Mouse (Mus musculus) frontal cortex, postnatal 10 days (tissue): ENCODE measurements around the gene Ift122.

Source experiments
- DNase-seq, 2 experiments: peaks; one replicate each; pipeline ENCODE4 v3.0.0; 2022; ENCODE audit warnings: low spot score in 2 of 2, mixed read lengths in 1 of 2

Gene Ift122

DNA sequence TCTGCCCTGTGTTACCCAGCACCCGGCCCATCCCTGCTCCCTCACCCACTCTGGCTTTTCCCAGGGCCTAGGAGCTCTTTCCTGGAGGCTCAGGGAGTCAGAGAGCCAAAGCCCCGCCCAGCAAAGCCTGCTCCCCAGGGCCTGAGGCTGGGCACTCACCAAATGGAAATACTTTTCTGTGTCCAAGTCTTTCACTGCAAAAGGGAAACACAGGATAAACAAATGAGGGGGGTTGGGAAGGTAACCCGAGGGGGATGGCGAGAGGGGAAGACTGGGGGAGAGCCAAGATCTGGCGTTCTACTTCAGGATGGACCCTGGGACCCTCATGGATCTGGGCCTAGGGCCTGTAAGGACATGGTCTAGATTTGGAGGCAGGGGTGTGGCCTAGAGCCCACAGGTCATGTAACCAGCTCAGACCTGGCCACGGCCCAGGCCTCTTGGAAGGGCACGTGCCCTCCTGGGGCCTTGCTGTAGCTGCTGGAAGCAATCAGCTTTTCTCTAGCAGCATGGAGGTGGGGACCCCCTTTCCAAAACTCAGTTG, 106.0 kb downstream of the Ift122 start:
- DNase-seq, result no peak

DNA sequence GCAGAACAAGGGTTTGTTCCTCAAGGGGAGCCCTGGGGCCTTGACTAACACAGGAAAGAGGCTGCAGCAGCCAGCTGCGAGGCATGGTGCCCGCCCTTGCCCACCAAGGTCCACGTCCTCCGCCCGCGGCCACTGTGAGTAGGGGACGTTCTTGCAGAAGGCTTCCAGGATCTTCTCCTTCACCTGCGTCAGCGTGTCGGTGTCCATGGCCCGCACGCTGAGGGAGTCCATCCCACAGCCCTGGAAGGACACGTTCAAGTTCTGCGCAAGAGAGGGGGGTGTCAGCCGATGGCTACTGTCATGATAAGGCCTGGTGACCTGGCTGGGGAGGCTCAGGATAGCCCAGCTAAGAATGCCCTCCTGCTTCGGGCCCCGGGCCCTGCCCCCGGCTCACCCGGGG, 107.1 kb downstream of the Ift122 start:
- no peak for DNase-seq

DNA sequence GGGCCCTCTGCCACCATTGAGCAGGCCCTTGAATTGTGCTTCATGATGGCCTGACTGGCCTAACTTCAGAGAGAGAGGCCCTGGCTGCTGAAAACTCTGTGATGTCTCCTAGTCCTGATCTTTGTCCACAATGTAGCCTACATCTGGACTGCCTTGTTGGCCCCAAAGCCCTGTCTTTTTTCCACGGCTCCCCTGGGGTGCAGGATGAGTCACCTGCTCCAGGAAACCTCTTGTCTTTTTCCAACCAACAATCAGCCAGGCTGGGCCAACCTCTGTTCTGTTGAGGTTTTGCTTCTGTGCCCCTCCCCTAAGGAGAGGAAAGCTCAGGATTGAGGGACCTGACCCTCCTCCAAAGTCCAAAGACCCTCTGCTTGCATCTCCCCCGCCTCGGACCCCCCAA, 108.5 kb downstream of the Ift122 start:
- no peak for DNase-seq

DNA sequence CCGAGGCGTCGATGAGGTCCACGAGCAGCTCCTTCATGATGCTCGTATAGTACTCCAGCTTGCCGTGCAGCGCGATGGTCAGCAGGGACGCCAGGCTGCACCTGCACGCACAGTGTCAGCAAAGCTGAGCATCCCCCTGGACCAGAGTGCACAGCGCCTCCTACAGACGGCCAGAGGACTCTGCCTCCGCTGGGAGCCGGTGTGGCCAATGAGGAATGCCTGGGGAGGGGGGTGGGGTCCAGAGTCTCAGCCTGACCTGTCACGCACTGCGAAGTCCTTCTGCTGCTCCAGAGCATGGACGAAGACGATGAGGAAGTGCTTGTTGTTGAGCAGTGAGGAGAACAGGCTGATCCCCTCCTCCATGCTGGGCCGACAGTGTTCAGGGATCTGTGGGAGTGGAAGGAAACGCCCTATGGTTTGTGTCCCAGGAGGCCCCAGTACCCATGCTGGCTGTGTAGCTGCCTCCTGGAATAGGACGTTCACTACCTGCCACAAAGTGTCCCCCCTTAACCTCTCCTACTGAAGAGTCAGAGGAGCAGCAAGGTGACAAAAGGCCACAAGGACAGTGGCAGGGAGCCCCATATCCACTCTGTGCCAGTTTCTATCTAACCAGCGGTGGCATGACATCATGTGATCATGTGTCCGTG, 109.3 kb downstream of the Ift122 start:
- DNase-seq, result no peak

DNA sequence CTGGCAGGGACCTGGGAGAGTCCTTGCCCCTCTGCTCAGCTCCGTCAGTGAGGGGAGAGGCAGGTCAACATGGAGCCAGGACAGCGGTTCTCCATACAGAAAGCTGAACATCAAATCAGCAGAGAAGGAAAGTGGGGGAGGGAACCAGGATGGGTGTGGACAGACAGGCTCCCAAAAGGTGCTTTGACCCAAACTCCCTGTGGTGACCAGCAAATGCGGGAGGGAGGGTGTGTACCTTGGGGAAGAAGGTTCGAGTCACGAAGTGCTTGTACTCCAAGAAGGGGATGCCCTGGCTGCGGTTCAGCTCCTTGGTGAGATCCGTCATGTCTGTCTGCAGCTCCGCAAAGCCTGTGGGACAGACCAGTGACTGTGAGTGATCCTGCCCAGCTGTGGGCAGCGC, 110.4 kb downstream of the Ift122 start:
- DNase-seq, result no peak

DNA sequence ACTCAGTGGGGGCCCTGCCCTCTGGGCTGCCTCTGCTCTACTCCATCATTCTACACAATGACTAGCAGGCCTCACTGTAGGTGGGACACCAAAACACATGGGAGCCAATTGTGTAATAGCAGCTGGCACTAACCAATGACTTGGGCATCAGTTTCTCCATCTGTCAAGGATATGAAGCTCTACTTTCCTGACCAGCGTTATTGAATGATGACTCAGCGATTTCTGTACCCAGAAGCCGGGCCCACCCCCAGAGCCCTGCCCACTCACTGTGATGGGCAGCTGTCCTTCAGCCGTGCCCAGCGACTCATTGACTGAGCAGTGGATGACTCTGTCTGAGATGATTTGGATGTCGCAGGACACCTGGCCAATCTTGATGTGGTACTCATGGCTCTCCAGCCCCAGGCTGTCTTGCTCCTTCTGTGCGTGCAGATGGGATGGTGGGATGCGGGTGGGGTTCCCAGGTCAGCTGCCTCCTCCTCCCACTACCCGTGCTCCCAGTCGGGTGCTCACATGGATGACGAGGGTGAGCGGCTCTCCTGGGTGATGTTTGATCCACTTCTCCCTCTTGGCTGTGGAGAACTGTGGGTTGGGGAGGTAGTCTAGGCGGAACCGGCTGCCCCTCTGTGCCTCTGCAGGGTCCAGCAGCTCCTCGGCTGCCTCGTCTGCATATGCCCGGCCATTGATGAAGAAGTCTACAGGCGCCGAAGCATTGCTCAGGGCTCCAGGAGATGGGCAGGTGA, 113.1 kb downstream of the Ift122 start:
- DNase-seq, result no peak

DNA sequence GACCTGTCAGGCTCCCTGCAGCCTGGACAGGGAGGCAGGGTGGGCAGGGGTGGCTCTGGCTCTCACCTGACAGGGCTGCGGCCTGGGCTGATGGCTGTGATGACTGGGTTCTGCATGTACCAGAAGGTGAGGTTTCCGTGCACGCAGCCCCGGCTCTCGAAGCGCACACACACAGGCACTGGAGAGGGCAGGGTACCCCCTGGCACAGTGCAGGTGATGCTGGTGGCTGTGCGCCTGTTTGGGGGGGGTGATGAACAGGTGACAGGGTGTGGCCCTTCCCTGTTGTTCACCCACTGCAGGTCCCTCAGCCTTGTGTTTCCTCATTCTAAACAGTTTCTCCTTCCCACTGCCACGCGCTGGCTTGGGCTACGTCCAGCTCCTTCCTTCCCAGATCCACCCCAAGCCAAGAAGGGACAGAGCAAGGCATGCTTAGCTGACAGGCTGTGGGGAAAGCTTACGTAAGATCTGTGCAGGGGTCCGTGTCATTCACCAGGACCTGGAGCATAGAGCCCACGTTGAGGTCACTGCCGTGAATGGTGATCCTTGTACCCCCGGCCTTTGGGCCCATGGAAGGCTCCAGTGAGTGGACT, 114.1 kb downstream of the Ift122 start:
- DNase-seq, result no peak

DNA sequence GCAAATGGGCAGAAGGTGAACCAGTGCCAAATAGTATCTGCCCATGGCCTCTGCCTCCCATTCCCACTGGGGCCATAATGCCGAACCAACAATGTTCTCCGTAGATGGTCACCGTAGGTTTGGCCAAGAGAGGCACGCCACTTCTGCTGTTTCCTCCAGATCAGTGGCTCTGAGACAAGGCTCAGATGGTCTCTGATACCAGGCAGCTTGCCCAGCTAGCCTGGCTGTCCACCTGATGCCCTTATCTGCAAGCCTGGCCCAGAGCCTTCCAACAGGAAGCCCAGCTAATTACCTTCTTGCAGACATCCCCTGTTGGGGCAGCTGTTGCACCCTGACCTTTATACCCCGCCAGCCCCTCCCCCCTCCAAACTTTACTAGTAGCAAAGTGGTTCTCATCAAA, 114.8 kb downstream of the Ift122 start:
- DNase-seq, result no peak

DNA sequence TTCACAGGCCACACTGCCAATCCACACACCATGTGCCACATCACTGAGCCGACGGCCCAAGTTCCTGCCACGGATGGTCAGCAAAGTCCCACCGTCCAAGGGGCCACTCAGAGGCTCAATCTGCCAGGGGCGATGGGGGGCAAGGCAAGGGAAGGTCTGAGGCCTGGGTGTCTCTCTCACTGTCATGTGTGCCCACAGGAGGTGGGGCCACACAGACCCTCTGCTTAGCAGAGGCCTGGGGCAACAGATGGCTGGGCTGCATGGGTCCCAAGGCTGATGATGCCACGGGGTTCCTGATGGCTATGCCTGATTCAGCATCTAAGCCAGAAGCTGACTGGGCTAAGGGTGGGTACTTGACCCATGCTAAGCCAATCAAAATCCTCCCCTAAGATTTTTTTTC, 115.4 kb downstream of the Ift122 start:
- DNase-seq, result no peak

DNA sequence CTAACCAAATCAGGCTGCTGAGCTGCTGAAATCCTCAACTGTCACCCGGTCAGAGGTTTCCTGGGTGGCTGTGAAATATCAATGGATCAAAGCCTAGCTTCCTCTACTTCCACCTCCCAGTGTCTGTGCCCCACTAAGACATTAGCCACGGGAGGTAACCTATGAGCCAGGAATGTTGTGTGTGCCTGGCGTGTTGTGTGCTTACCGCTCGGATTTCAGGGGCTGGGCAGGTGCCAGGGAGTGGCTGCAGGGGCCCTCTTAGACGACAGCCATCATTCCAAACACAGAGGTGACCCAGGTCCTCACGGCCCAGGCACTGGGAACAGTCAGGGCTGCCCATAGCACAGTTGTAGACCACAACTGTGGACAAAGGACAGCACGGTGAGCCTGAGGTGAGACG, 115.8 kb downstream of the Ift122 start:
- no peak for DNase-seq

DNA sequence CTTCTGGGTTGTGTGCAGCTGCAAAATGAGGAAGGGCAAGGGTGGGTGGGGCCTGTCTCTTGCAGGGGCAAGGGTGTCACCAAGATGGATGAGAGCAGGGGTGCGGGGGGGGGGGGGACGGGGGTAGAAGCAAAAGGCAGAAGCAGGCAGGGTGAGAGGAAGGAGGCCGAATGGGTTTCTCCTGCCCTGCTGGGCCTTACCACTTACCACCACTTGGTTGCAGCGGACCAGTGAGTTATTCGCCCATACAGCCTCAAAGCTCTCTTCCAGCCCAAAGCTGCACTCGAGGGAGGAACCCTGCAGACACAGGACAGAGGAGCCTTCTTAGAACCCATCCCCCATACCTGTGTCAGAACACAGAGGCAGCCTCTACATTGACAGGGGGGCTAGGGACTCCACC, 116.7 kb downstream of the Ift122 start:
- no peak for DNase-seq

DNA sequence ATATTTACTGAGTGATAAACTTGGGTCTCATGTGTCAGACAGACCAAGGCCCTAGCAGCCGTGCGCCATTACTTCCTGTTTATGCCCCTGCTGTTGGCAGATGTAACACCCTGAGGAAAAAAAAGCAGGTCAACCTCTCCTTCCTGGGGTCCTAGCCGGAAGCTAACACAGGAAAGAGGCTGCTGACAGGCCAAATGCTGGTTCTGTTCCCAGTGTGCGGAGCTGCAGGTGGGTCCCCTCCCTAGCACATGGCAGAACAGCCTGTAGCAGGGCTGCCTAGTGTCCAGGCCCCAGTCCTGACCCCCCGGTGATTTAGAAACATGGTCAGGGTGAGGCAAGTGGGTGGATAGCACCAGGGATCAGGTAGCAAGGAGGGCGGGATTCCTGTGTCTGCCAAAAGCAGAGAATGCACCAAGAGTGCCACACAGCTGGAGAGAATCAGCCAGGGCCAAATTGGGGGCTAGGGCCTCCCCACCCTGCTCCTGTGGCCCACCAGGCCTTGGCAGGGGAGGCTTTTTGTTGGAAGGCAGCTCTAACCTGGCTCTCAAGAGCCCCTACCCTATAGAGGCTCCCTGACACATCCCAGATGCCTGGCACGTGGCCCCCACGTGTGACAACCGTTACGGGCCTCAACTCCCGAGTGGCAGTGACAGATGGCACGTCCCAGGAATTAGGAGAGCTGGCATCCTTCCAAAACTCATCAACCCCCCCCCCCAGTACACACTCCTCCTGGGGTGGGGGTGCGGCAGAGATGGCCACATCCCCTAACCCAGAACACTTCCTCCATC, 118.2 kb downstream of the Ift122 start:
- DNase-seq, result no peak

DNA sequence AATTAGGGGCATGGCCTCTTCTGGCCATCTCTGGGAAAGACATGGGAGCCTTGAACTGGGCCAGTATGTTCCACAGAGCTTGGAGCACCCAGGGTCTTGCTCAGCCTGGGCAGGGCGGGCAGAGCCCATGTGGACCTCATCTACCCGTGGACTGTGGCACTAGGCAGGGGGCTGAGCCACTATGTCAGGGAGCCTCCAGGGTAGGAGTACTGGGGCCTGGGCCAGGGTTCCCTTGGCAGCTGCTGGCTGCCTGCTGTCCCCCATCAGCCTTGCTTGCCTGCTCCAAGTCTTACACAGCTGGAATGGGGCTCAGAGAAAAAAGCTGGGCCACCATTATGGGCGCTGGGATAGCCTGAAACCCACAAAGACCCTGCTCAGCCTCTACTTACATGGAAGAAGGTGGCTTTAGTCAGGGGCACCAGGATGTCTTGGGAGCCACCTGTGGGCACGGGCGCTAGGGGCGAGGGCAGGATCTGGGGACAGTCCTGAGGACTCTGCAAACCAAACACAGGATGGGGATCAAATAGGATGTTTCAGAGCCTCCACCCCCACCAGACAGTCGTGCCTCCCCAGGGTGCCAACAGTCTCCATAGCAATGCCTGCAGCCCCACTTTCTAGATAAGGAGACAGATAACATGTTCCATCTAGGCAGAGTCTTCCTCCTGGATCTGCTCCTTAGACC, 119.0 kb downstream of the Ift122 start:
- DNase-seq, result no peak

DNA sequence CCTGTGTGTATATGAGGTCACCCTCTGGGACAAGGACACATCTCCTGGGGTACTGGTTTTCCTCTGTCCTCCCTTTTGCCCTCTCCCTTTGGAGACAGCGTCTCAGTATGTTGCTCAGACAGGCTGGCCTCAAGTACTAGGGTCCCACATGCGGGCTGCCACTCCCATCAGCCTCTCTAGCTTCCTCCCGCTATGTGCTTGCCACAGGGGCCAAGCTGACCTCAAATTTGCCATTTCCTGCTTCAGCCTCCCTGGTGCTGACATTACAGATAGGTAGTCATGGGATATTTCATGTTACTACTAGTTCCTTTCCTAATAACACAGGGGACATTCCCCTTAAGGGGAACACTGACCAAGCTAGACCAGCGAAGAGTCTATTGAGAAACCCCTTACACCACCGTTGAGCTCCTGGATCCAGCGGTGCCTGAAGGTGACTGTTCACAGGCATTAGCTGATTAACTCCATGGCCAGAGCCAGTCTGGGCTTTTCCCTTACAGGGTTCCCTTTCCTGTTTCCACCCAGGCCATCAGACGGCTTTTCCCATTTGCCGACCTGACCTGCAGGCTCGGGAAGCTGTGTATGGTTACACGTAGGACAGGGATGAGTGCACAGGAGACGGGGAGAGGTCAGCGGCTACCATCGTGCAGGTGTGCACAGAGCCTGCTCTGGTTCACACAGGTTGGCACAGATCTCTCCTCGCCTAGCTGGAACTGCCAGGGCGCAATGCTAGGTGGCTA, 120.0 kb downstream of the Ift122 start:
- DNase-seq, result no peak

DNA sequence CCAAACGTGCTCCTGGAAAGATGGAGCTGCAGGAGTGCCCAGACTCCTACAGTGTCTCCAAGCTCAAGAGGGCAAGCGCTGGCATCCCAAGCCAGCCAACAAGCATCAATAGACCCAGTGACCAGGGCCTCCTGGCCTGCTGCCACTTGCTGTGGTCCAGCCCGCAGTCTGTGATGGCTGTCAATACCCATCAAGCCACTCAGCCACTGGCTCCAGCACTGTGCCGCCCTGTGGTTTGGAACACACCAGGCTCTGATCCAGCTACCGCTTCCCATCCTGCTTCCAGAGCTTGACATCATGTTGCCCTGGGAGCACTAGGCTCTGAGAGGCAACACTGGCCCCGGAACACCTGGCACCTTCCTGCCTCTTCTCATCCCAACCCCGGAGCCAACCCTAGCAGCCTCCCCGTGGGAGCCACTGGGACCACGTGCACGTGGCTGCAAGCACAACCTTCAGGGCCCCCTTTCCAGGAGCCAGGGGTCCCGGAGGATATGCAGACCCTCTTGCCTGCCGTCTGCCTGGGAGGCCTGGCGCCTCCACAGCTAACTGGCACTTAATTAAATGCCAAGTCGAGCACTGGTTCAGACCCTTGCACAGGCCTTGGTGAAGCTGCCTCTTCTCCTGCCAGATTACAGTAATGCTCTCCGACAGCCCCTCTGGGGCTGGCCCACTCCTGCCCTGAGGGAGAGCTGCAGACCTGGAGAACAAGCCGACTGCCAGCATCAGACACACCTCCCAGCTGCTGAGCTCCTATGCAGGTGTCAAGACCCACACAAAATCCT, 120.8 kb downstream of the Ift122 start:
- no peak for DNase-seq

DNA sequence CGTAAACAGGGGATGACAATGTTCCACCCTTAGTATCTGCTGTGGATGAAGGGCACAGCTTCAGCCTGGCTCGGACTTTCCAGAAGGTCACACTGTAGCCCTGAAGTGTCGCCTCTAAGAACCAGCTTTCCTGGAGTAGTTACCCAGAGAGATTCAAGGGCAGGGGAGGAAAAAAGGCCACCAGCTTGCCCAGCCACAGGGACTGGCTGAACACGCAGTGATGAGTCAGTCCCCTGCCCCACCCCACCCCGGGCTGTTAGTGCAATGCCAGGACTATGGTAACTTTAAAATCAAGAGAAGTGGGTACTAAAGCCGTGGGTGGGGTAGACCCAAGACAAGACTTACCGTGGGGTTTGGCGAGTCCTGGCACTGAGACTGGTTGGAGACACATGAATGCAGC, 122.3 kb downstream of the Ift122 start:
- DNase-seq, result no peak
